Mouse (Mus musculus) CD4-positive, CD25-positive, alpha-beta regulatory T cell (primary cell): ENCODE results near the gene Gm49333. TPM values are rescaled to one million over a fixed set of nuclear protein-coding genes. Genes with fewer than 3 reads are reported as not detected.

Experiments
- polyA plus RNA-seq: library from polyadenylated mRNA; unstranded; fragments of 100-300 nt; shearing (Covaris generic); gene quantifications from one replicate; pipeline ENCODE4 v1.2.1, GENCODE M21; 2017

Gene Gm49333
- polyA plus RNA-seq: not detected

DNA sequence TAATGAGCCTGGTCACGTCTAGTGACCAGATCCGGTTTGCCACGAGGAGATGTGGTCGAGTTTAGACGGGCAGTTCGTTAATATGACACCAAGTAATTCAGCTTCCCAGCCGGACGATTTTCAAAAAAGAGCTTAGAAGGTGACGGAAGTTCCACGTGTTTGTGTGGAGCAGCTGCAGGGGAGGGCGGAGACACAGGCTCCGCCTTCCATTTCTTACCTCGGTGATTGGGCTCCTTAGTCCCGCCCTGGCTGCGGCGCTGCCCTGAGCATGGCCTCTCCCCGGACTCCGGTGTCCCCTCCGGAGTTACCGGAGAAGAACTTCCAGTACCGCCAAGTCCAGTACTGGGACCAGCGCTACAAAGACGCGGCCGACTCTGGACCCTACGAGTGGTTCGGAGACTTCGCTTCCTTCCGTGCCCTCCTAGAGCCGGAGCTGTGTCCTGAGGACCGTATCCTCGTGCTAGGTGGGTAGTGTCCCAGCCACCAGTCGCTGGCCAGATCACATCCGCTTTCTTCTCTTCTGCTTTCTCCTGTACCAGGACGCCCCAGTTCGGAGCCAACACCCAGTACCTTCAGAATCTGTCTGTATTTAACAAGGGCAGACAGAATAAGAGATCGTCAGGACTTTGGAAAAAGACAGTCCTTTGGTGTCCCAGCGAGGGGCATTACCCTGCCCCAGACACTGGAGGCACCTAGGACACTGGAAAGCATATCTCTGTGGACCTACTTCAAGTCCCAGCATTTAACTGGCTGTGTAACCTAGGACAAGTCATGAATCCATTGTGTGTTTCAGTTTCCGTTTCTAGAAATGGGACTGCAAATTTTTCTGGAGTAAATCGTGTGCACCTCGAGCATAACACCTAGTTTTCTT is at the start of gene Gm49333, which contains the start of the genes Eef1akmt4 and Alg3:
TSS of gene Gm49333 (plus strand) at position 254 of the 871 bp plus-strand sequence.
TSS of gene Eef1akmt4 (plus strand) at position 237 of the 871 bp plus-strand sequence.
TSS of gene Alg3 (minus strand) at position 379 of the 871 bp plus-strand sequence.

DNA sequence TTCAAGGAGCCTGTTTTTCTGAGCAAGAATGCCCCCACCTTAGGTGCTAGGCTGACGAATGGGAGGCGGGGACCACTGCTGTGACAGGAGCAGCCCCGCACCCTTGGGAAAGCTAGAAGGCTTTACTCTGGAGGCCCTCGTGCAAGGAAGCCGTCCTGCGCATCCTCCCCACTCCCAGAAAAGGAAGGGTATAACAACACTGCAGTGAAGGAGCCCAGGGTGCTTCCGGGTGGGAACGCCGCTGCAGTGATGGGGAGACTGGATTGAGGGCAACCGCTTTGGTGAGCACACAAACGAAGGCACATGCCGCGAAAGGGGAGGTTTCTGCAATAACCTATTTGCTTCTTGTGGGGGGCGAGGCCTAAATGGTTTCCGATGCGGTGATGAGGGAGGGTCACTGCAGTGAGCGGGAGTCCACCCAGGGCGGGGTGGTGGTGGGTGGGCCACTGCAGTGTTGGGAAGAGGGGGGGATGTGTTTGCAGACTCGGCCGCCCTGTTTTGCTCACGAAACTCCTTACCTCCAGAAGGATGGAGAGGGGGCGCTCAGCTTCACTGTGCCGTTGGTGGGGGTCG is 22.0 kb upstream of the Gm49333 start, which contains the start of gene Vwa5b2:
TSS of gene Vwa5b2 (plus strand) at position 106 of the 573 bp plus-strand sequence.

DNA sequence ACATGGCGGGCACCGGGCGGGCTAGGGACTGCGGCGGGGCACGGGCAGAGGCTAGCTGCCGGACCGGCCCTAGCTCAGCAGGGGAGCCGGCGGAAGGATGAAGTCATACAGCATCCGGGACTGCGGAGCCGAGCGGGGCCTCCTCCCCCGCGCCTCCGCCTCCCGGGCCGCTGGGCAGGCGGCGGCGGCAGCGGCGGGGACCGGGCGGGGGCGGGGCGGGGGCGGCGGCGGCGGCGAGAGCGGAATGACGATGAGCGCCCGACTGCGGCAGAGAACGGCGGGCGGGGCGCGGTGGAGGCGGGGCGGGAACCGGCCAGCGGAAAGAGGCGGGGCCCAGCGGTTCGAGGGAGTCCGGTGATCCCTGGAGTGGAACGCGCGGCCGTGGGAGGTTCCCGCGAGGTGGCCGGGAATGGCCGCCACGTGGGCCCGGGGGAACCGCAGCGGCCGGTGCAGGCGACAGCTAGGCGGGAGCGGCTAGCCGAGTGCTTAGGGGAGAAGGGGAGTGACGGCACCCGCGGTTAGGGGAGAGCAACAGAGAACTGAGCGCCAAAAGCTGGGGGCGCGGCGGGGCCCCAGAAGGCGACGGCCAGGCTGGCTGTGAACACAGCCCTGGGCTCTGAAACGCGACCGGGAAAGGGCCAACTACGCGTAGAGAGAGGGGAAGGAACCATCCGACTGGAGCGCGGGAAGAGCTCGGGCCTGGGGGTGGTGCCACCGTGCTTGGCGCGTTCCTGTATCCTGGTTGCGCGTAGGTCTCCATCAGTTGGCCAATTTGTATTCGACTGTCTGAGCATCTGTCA is 10.0 kb downstream of the Gm49333 start, which contains the start of gene Camk2n2:
TSS of gene Camk2n2 (minus strand) at position 97 of the 800 bp plus-strand sequence.

DNA sequence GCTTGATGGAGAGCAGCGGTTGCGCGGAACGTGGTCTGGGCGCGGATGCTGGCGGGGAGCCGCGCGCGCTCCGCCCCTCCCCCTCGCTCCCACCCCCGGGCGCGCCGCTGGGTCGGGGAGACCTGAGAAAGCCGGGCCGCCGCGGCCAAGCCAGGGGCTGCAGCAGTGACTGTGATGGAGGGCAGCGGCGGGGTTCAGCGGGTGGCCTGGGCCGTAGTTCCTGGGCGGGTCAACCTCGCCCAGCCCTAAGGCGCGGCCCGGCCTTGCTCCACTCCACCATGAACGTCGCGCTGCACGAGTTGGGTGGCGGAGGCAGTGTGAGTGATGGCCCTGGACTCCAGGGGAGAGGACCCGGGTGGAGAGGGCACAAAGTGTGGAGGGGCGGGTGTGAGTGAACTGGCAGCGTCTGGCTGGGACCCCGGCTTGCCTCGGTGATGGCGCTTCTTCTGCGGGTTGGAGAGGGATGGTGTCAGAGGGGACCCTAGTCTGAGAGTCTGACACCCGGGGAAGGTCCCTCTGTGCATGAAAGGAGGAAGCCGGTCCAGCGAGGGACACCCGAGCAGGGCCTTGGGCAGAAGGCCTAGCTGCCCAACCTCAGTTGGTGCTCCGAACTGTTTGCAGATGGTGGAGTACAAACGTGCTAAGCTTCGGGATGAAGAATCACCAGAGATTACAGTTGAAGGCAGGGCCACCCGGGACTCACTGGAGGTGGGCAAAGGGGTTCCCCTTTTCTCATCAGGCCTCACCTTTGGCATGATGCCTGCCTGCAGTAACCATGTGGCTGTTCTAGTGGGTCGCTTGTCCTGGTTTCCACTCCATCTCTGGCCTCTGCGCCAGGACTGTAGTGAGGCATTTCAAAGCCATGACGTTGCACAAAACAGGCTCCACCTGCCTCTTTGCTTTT is 18.6 kb downstream of the Gm49333 start, which contains the start of gene Ece2:
TSS of gene Ece2 (plus strand) at position 98 of the 904 bp plus-strand sequence.

DNA sequence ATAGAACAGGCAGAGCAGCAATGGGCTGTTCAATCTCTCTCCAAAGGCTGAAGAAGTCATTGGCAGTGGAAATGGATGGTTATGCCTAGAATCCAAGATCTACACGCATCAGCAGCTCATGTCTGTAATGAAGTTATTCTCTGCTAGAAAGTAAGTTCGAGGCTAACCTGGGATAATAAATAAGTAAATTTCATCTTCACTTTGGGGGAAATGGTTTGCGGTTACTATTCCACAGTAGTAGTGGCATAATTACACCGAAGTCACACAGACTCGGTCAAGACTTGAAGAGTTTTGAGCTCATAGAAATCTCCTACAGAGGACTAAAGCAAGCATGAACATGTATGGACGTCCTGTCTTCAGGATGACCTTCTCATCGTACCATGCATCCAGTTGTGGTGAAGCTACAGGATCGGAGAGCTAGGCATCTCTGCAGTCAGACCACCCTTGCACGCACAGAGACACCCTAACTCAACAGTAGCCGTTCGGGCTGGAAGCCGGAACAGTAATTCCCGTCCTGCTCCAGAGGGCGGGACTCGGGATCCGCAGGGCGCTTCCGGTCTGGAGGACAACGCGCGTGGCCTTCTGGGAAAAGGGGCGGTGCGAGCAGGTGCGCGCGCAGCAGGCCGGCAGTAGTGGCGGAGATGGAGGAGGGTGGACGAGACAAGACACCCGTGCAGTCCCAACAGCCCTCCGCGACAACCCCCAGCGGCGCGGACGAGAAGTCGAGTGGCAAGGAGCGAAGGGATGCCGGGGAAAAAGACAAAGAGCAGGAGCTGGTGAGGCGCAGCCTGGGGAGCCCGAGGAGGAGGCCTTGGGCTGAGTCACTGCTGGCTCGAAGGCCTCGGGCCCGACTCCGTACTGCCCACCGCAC is 39.9 kb downstream of the Gm49333 start, which contains the start of gene Psmd2:
TSS of gene Psmd2 (plus strand) at position 577 of the 871 bp plus-strand sequence.

DNA sequence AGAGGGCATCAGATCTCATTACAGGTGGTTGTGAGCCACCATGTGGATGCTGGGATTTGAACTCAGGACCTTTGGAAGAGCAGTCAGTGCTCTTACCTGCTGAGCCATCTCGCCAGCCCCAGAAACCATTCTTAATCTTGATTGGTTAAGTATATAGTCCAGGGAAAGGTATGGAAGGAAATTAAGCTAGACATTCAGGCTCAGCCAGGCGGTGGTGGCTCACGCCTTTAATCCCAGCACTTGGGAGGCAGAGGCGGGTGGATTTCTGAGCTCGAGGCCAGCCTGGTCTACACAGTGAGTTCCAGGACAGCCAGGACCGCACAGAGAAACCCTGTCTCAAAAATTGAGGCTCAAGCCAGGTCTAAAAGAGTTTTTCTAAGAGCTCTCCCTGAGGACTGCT is 56.6 kb downstream of the Gm49333 start, which contains the start of gene Eif4g1:
TSS of gene Eif4g1 (plus strand) at position 301 of the 400 bp plus-strand sequence.

DNA sequence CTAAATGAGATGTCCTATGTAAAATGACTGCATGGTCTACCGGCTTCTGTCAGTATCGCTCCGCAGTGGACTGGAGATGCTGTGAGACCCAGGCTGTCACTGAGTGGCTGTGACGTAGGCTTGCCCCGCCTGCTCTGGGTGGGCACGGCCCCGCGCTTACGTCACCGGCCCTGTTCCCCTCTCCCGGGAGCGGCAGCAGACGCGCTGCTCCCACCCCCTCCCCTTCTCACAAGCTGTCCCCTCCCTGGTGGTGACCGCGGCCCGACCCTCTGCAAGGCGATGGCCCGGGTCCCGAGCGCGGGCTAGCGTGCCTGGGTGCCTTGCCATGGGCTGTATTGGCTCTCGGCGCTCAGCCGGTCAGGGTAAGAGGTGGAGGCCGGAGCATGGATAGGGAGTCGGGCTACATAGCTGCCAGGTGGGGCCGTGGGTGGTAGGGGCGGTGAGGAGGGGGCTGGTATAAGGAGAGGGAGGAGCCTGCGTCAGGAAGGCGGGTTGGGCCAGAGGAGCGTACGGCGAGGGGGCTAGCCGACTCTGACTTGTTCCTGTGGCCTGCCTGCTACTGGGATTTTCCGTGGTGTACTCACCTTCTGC is 81.8 kb downstream of the Gm49333 start, which contains the start of gene Fam131a:
TSS of gene Fam131a (plus strand) at position 131 of the 591 bp plus-strand sequence.

Other genes starting within 250 kb of the Gm49333 start
- 32.8 TPM for gene Abcc5, start 185.2 kb upstream of the Gm49333 start, polyA plus RNA-seq
- gene Eif2b5, start 112.8 kb upstream of the Gm49333 start, polyA plus RNA-seq: 74.1 TPM
- gene Dvl3, start 94.6 kb upstream of the Gm49333 start, polyA plus RNA-seq: 28.3 TPM
- gene Ap2m1, start 76.1 kb upstream of the Gm49333 start, polyA plus RNA-seq: 410 TPM
- 71.0 TPM for gene Abcf3, start 63.0 kb upstream of the Gm49333 start, polyA plus RNA-seq
- 0.07 TPM for gene Vwa5b2, start 22.1 kb upstream of the Gm49333 start, polyA plus RNA-seq
- 20.3 TPM for gene Eef1akmt4, start within 50 bp of the Gm49333 start, polyA plus RNA-seq
- gene Alg3, start 125 bp downstream of the Gm49333 start, polyA plus RNA-seq: 40.1 TPM
- gene Camk2n2, start 9.7 kb downstream of the Gm49333 start, polyA plus RNA-seq: 0.28 TPM
- not detected for gene Ece2, start 18.2 kb downstream of the Gm49333 start, polyA plus RNA-seq
- gene Psmd2, start 40.0 kb downstream of the Gm49333 start, polyA plus RNA-seq: 258 TPM
- 130 TPM for gene Eif4g1, start 56.7 kb downstream of the Gm49333 start, polyA plus RNA-seq
- 0.95 TPM for gene Fam131a, start 81.6 kb downstream of the Gm49333 start, polyA plus RNA-seq
- gene Polr2h, start 106.1 kb downstream of the Gm49333 start, polyA plus RNA-seq: 62.2 TPM
- 4.7 TPM for gene Clcn2, start 106.1 kb downstream of the Gm49333 start, polyA plus RNA-seq
- not detected for gene Chrd, start 121.5 kb downstream of the Gm49333 start, polyA plus RNA-seq
- gene Thpo, start 122.9 kb downstream of the Gm49333 start, polyA plus RNA-seq: not detected